Mouse (Mus musculus) olfactory bulb, adult 2 months (tissue): ENCODE data around the gene Hmgb1.

Experiments
- CTCF ChIP-seq: fragments of 200-500 bp; IDR thresholded peaks from 2 replicates; pipeline ENCODE4 v1.5.1; 2012; ENCODE audit warnings: low read depth, mild to moderate bottlenecking, low read length, moderate library complexity; ENCODE audit not compliant: insufficient read depth
- POLR2A ChIP-seq: fragments of 200-500 bp; IDR thresholded peaks from 2 replicates; pipeline ENCODE4 v1.6.1; 2012; ENCODE audit warnings: mild to moderate bottlenecking, low read depth, low read length, moderate library complexity; ENCODE audit not compliant: insufficient read depth

GRCm38 (mm10) chr5:149051194-149051570 lies 133.1 kb downstream of the Hmgb1 start:
- TF ChIP-seq POLR2A = no peak
- TF ChIP-seq CTCF = 0 out of 2 replicates have a peak, but pooled peaks have one; percentile 2
